Mouse (Mus musculus): ENCODE measurements around the gene Pptc7. TPM values are rescaled to one million over a fixed set of nuclear protein-coding genes. Genes with fewer than 3 reads are reported as not detected.

Gene Pptc7
- polyA plus RNA-seq, 1 experiment = 7.2 TPM

DNA sequence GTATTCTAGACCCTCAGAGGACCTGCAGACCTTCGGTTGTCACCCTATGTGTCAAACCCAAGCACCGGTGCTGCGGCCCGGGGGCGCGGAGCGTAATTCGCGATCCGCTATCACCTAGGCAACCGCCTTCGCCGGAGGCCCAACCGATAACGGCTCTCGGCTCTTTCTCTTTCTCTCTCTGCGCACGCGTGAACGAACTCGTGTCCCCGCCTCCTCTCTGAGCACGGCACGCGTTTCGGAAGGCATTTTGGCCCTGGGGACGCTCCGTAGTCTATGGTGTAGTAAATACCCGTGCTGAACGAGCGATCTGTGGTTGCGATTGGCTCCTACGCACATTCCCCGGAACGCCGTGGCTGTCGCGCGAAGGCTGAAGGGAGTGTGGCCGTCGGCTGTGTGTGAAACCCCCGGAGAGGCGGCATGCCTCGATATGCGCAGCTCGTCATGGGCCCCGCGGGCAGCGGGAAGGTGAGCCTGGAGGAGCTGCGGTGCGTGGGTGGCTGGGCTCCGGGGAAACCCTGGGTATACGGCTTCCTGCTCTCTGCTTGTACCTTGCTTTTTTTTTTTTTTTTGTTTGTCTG is 88.1 kb downstream of the Pptc7 start, which contains the start of gene Fam216a:
Fam216a (minus strand) TSS at position 173 of the 578 bp plus-strand sequence.
- H3K4me1 ChIP-seq (ENCODE audit: control insufficient read depth, insufficient read depth, low read length) = no peaks in the 10 kb centered on the region
- peak within 1 kb of the TSS; percentile 90 for H3K27ac ChIP-seq (ENCODE audit: control insufficient read depth, insufficient read depth, low read depth, low read length, poor library complexity)
- no peak for TF ChIP-seq CTCF (IDR thresholded peaks at IDR 0.05; ENCODE audit: control insufficient read depth, insufficient read depth, low read length)
- TF ChIP-seq POLR2A (IDR thresholded peaks at IDR 0.05; ENCODE audit: borderline replicate concordance, control insufficient read depth, low read depth, low read length) = peak; percentile 90; the same call in 1 of the 2 replicates
- peak within 1 kb of the TSS; percentile 94 for H3K4me3 ChIP-seq (replicated peaks; ENCODE audit: control insufficient read depth, low read depth, low read length)
- WGBS = under 1% methylated on average over 53 of the region's 53 CpGs

DNA sequence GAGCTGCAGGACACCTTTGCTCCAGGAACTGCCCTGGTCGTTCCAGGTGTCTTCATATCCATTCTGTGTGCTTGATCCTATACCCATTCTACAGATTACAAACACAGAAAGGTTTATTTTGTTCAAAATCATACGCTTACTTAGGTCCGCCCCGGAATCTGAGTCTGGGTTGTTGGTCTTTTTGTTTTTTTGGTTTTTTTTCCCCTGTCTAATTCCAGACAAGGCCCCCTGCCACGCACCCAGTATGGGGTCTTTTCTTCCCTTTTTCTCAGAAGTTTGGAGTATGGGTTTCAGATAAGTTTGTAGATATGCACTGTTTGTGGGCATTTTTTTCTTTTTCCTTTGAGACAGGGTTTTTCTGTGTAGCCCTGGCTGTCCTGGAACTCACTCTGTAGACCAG is 88.7 kb downstream of the Pptc7 start:
- no peaks in the 10 kb centered on the region for H3K4me1 ChIP-seq (ENCODE audit: control insufficient read depth, insufficient read depth, low read length)
- H3K4me3 ChIP-seq (replicated peaks; ENCODE audit: control insufficient read depth, low read depth, low read length) = peak overlapping the region; percentile 94
- peak overlapping the region; percentile 90 for H3K27ac ChIP-seq (ENCODE audit: control insufficient read depth, insufficient read depth, low read depth, low read length, poor library complexity)
- TF ChIP-seq POLR2A (IDR thresholded peaks at IDR 0.05; ENCODE audit: borderline replicate concordance, control insufficient read depth, low read depth, low read length) = no peak
- no peak for TF ChIP-seq CTCF (IDR thresholded peaks at IDR 0.05; ENCODE audit: control insufficient read depth, insufficient read depth, low read length)
- 3% methylated on average over 5 of the region's 5 CpGs for WGBS

Other genes starting within 250 kb of the Pptc7 start
- gene Cux2, start 234.3 kb upstream of the Pptc7 start, polyA plus RNA-seq (2011; ENCODE audit: insufficient read depth, insufficient read length, low replicate concordance, missing spikeins) = 0.41 and 1.2 TPM in 2 replicates
- gene Myl2, start 183.4 kb upstream of the Pptc7 start, polyA plus RNA-seq (2011; ENCODE audit: insufficient read depth, insufficient read length, low replicate concordance, missing spikeins) = 4.3 and 6.0 TPM in 2 replicates
- gene Ccdc63, start 143.5 kb upstream of the Pptc7 start, polyA plus RNA-seq (2011; ENCODE audit: insufficient read depth, insufficient read length, low replicate concordance, missing spikeins) = 4.5 and 8.2 TPM in 2 replicates
- 221 and 312 TPM in 2 replicates for gene Ppp1cc, start 126.1 kb upstream of the Pptc7 start, polyA plus RNA-seq (2011; ENCODE audit: insufficient read depth, insufficient read length, low replicate concordance, missing spikeins)
- 18.2 and 30.0 TPM in 2 replicates for gene Hvcn1, start 77.6 kb upstream of the Pptc7 start, polyA plus RNA-seq (2011; ENCODE audit: insufficient read depth, insufficient read length, low replicate concordance, missing spikeins)
- 6.5 and 17.7 TPM in 2 replicates for gene Tctn1, start 19.9 kb upstream of the Pptc7 start, polyA plus RNA-seq (2011; ENCODE audit: insufficient read depth, insufficient read length, low replicate concordance, missing spikeins)
- 2.1 and 4.1 TPM in 2 replicates for gene Rad9b, start 69.9 kb downstream of the Pptc7 start, polyA plus RNA-seq (2011; ENCODE audit: insufficient read depth, insufficient read length, low replicate concordance, missing spikeins)
- gene Vps29, start 70.0 kb downstream of the Pptc7 start, polyA plus RNA-seq (2011; ENCODE audit: insufficient read depth, insufficient read length, low replicate concordance, missing spikeins) = 32.0 and 34.8 TPM in 2 replicates
- gene Gpn3, start 87.5 kb downstream of the Pptc7 start, polyA plus RNA-seq (2011; ENCODE audit: insufficient read depth, insufficient read length, low replicate concordance, missing spikeins) = 12.9 and 16.1 TPM in 2 replicates
- gene Fam216a, start 88.0 kb downstream of the Pptc7 start, polyA plus RNA-seq (2011; ENCODE audit: insufficient read depth, insufficient read length, low replicate concordance, missing spikeins) = 14.6 and 16.4 TPM in 2 replicates
- 280 and 397 TPM in 2 replicates for gene Arpc3, start 107.5 kb downstream of the Pptc7 start, polyA plus RNA-seq (2011; ENCODE audit: insufficient read depth, insufficient read length, low replicate concordance, missing spikeins)
- 17.7 and 17.8 TPM in 2 replicates for gene Anapc7, start 137.3 kb downstream of the Pptc7 start, polyA plus RNA-seq (2011; ENCODE audit: insufficient read depth, insufficient read length, low replicate concordance, missing spikeins)
- 19.9 and 35.8 TPM in 2 replicates for gene Atp2a2, start 217.9 kb downstream of the Pptc7 start, polyA plus RNA-seq (2011; ENCODE audit: insufficient read depth, insufficient read length, low replicate concordance, missing spikeins)